Mouse (Mus musculus): Measurements from ENCODE around the gene Phactr3.

DNA sequence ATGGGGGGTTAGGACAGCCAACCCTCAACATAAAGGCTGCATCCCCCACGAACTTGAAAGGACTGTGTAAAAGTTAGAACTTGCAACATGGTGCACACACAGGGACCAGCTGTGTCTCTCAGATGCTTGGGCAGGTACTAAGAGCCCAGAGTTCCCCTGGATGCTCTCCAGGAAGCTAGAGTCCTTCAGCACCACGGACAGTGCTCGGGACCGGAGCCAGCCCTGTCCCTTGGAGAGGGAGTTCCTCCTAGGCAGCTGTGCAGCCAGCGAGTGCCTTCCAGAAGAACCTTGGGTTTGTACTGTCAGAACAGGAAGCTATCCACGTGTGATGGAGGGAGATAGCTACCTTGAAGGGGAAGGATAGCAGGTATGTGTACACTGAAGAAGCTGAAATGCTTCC is 158.4 kb downstream of the Phactr3 start:
- TF ChIP-seq HCFC1 (IDR thresholded peaks at IDR 0.05; ENCODE audit: borderline replicate concordance, insufficient read depth, low read length) = no peak
- TF ChIP-seq CHD2 (IDR thresholded peaks at IDR 0.05; ENCODE audit: low read depth, low read length) = no peak
- TF ChIP-seq ZNF384 (IDR thresholded peaks at IDR 0.05; ENCODE audit: low read depth, low read length) = no peak
- no peak for TF ChIP-seq ZC3H11A (IDR thresholded peaks at IDR 0.05; ENCODE audit: borderline replicate concordance, low read depth, low read length)

Data from ES-E14 (cell line).